Mouse (Mus musculus) intestine, postnatal 0 days (tissue): ENCODE measurements around the gene Ap1m2. TPM values are rescaled to one million over a fixed set of nuclear protein-coding genes. Genes with fewer than 3 reads are reported as not detected.

Experiments
- ATAC-seq: fragments of 200-750 bp; cut with Nextera tagmentation; 2 replicates; pipeline ENCODE4 v1.8.0; 2017; ENCODE audit warnings: mild to moderate bottlenecking, moderate TSS enrichment, moderate library complexity
- H3K27ac ChIP-seq: fragments of 300-500 bp; sonication (generic); 2 replicates; pipeline ENCODE4 v1.5.1; 2014; ENCODE audit warnings: mild to moderate bottlenecking, low read depth, low read length, moderate library complexity
- H3K27me3 ChIP-seq: fragments of 300-500 bp; sonication (generic); replicated peaks from 2 replicates; pipeline ENCODE4 v1.6.1; 2014; ENCODE audit warnings: low read length, mixed read lengths; ENCODE audit not compliant: control insufficient read depth, insufficient read depth
- H3K36me3 ChIP-seq: fragments of 300-500 bp; sonication (generic); 2 replicates; pipeline ENCODE4 v1.6.1; 2014; ENCODE audit warnings: mild to moderate bottlenecking, moderate library complexity; ENCODE audit not compliant: control insufficient read depth, insufficient read depth
- H3K4me1 ChIP-seq: fragments of 300-500 bp; sonication (generic); replicated peaks from 2 replicates; pipeline ENCODE4 v1.6.1; 2014; ENCODE audit warnings: antibody characterized with exemption, low read length, mixed read lengths; ENCODE audit not compliant: control insufficient read depth, insufficient read depth
- H3K4me2 ChIP-seq: fragments of 300-500 bp; sonication (generic); replicated peaks from 2 replicates; pipeline ENCODE4 v1.6.1; 2014; ENCODE audit warnings: low read depth, mild to moderate bottlenecking, moderate library complexity
- H3K4me3 ChIP-seq: fragments of 300-500 bp; sonication (generic); 2 replicates; pipeline ENCODE4 v1.5.1; 2014; ENCODE audit warnings: low read depth, low read length
- H3K9ac ChIP-seq: fragments of 300-500 bp; sonication (generic); 2 replicates; pipeline ENCODE4 v1.6.1; 2014; ENCODE audit warnings: mild to moderate bottlenecking, low read depth, low read length
- H3K9me3 ChIP-seq: fragments of 300-500 bp; sonication (generic); 2 replicates; pipeline ENCODE4 v1.6.1; 2016; ENCODE audit warnings: mixed run types; ENCODE audit not compliant: control insufficient read depth
- CTCF ChIP-seq: sonication (generic); IDR thresholded peaks from 2 replicates; pipeline ENCODE4 v1.5.1; 2016; ENCODE audit warnings: low read depth, mild to moderate bottlenecking, control low read depth, antibody characterized with exemption, moderate library complexity
- WGBS: fragments of 180-500 bp; shearing (Covaris S2); extraction: QIAGEN DNeasy Blood & Tissue Kit; methylation state at CpG from one replicate; pipeline ENCODE4 v1.1.7; 2014; 5-methylcytosine and 5-hydroxymethylcytosine counted together
- polyA plus RNA-seq: library from polyadenylated mRNA; unstranded; fragments of >200 nt; fragmentation: Nextera tagmentation; extraction: Ambion mirVana; gene quantifications from 2 replicates; pipeline ENCODE4 v1.2.1, GENCODE M21; 2015

Gene Ap1m2
- polyA plus RNA-seq, 1 experiment from 2014 or later: 192 TPM

DNA sequence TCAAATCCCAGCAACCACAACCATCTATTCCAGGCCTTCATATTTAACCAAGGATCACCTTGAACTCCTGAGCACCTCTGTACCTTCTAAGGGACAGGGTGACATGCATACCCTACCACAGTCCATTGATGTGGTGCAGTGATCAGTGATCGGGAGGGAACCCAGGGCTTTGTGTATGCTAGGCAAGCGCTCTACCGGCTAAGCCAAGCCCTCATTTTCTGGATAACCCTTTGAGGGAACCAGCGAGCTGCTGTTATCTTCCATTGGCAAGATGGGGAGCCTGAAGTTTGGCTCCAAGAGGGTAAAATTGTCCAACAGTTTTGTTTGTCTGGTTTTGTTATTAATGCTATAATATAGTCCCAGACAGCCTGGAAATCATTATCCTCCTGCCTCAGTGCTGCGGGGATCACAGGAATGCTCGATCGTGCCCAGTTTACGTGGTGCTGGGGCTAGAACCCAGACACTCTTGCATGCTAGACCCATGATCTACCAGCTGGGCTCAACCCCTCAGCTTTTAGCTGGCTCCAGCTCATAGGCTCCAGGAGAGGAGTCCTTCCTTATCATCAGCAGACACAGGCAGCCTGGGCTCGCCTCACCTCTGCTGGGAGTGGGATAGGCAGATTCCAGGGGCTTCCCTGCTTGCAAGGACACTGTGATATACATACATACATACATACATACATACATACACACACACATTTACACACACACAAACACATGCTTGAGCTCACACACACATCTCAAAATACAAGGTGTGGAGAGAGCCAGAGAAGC lies 2.4 kb upstream of the Ap1m2 start:
- WGBS: 94% methylated on average over 9 of the region's 9 CpGs
- Histone ChIP-seq H3K4me1 (no peaks in the 10 kb centered on the region), H3K27ac (no peak overlapping the region), H3K9ac (no peak overlapping the region), H3K9me3 (no peaks in the 10 kb centered on the region), H3K36me3 (no peaks in the 10 kb centered on the region), H3K4me3 (no peak overlapping the region), H3K27me3 (no peaks in the 10 kb centered on the region), H3K4me2 (no peak overlapping the region)
- no peak for ATAC-seq
- no peak for TF ChIP-seq CTCF

DNA sequence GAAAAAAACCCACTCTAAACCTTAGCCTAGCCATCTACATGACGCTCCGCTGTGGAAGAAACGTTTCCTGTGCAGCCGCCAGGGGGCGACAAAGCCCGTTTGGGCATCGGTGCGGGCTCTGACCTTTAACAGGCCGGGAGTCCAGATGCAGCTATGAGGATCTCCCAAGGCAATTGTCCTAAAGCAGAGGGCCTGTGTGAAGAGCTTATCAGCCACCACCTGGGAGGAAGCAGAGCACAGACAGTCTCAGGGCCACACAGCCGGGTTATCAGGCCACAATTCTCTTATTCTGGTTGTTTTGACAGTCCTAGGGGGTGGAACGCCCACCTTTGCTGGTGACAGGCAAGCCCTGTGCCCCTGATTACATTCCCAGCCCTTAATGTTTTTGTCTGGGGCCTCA lies 1.3 kb upstream of the Ap1m2 start:
- no peak overlapping the region for H3K27ac ChIP-seq
- no peak overlapping the region for H3K4me3 ChIP-seq
- no peak overlapping the region for H3K9ac ChIP-seq
- peak; percentile 46; the same call in 1 of the 2 replicates for ATAC-seq
- no peaks in the 10 kb centered on the region for H3K9me3 ChIP-seq
- TF ChIP-seq CTCF: peak; percentile 98
- H3K4me1 ChIP-seq: no peaks in the 10 kb centered on the region
- no peak overlapping the region for H3K4me2 ChIP-seq
- H3K36me3 ChIP-seq: no peaks in the 10 kb centered on the region
- 9% methylated on average over 11 of the region's 11 CpGs for WGBS
- no peaks in the 10 kb centered on the region for H3K27me3 ChIP-seq

GRCm38 (mm10) chr9:21311695-21312094 lies 442 bp downstream of the Ap1m2 start:
- H3K9me3 ChIP-seq: no peaks in the 10 kb centered on the region
- peak overlapping the region; percentile 50 for H3K4me2 ChIP-seq
- no peak for TF ChIP-seq CTCF
- 0 out of 2 replicates have a peak, but pooled peaks cover 7% of the 10 kb centered on the region for H3K36me3 ChIP-seq
- no peaks in the 10 kb centered on the region for H3K27me3 ChIP-seq
- H3K9ac ChIP-seq: peak overlapping the region; percentile 41
- WGBS: 14% methylated on average over 7 of the region's 7 CpGs
- ATAC-seq: peak; percentile 32; the same call in 1 of the 2 replicates
- no peaks in the 10 kb centered on the region for H3K4me1 ChIP-seq
- H3K4me3 ChIP-seq: peak overlapping the region; percentile 49
- peak overlapping the region; percentile 51; the same call in 1 of the 2 replicates for H3K27ac ChIP-seq

GRCm38 (mm10) chr9:21309150-21309741 lies 2.9 kb downstream of the Ap1m2 start:
- Histone ChIP-seq H3K9ac (no peak overlapping the region), H3K27me3 (no peaks in the 10 kb centered on the region), H3K4me1 (no peaks in the 10 kb centered on the region), H3K4me2 (no peak overlapping the region), H3K9me3 (no peaks in the 10 kb centered on the region), H3K36me3 (0 out of 2 replicates have a peak, but pooled peaks cover 7% of the 10 kb centered on the region), H3K27ac (no peak overlapping the region), H3K4me3 (no peak overlapping the region)
- WGBS: 70% methylated on average over 15 of the region's 15 CpGs
- no peak for TF ChIP-seq CTCF
- ATAC-seq: peak; percentile 36

- H3K9me3 ChIP-seq: no peaks in the 10 kb centered on the region
- 0 out of 2 replicates have a peak, but pooled peaks have one; percentile 7 for TF ChIP-seq CTCF
- peaks cover 20% of the 10 kb centered on the region for H3K36me3 ChIP-seq
- H3K4me1 ChIP-seq: 0 out of 2 replicates have a peak, but pooled peaks cover 3% of the 10 kb centered on the region
- H3K4me2 ChIP-seq: peak overlapping the region; percentile 27; the same call in 1 of the 2 replicates
- H3K9ac ChIP-seq: no peak overlapping the region
- WGBS: 45% methylated on average over 7 of the region's 7 CpGs
- no peaks in the 10 kb centered on the region for H3K27me3 ChIP-seq
- no peak overlapping the region for H3K4me3 ChIP-seq
- ATAC-seq: peak; percentile 86
- H3K27ac ChIP-seq: peak overlapping the region; percentile 74
Observed at GRCm38 (mm10) chr9:21305065-21305464, 7.1 kb downstream of the Ap1m2 start.

DNA sequence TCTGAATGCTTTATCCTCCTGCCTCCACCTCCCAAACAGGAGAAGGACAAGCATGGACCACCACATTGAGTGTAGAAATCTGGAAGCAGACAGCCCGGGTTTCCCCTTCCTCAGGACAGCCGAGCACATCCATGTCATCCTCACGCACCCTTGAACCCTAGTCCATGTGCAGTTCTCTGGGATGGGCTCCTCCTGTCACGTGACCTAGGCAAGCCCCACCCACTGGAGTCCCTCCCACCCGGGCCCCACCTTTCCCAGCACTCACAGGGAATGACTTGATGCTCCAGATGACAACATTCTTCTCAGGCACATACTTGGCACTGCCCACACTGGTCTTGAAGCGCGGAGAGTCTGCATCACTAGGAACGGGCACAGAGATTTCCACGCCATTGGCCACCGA lies 13.1 kb downstream of the Ap1m2 start:
- Histone ChIP-seq H3K4me2 (no peak overlapping the region), H3K4me1 (0 out of 2 replicates have a peak, but pooled peaks cover 1% of the 10 kb centered on the region), H3K9me3 (no peaks in the 10 kb centered on the region), H3K27ac (no peak overlapping the region), H3K27me3 (no peaks in the 10 kb centered on the region), H3K36me3 (peaks cover 42% of the 10 kb centered on the region), H3K9ac (no peak overlapping the region), H3K4me3 (no peak overlapping the region)
- no peak for ATAC-seq
- no peak for TF ChIP-seq CTCF
- 85% methylated on average over 10 of the region's 10 CpGs for WGBS
